Mouse (Mus musculus): ENCODE measurements around the gene Ghrh. TPM values are rescaled to one million over a fixed set of nuclear protein-coding genes. Genes with fewer than 3 reads are reported as not detected.

Gene Ghrh
- total RNA-seq, 2 experiments from 2014 or later: not detected

- no peak for DNase-seq
These were observed 4.0 kb downstream of the Ghrh start for GRCm38 (mm10) chr2:157343337-157343736.

GRCm38 (mm10) chr2:157342328-157342926 is 4.9 kb downstream of the Ghrh start:
- no peak for DNase-seq

DNA sequence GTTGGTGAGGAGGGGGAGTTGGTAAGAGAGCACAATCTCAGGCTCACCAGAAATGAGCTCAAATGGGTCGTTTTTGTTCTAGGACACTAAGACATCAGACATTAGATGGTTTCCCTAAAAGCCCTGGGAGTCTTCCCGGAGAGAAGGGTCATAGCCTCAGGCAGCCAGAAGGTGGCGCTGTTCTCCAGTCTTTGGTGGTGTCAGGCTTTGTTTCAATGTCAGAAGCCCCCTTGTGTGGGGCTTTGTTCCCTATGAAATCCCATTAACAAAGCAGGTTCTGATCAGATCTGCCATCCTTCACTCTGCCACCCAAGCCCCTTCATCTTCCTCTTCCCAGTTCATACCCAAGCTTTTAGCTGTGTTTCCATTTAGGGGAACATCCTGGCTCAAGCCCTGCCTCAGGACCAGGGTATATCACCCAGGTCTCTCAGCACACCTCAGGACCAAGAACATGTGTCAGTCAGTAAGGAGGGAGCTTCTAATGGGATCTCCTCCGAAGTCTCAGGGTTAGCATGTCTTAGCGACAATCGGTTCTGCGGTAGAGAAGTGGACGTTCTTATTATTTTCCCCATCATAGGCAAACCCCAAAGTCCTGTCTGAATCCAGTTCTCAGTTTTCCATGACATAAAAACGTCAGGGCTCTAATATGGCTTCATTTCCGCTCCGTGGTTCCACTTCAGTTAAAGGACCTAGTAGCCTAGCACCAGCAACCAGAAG is 5.6 kb downstream of the Ghrh start:
- peak; percentile 86 for DNase-seq

- no peak for DNase-seq
These were observed 7.0 kb downstream of the Ghrh start for GRCm38 (mm10) chr2:157340221-157340741.

- no peak for DNase-seq
These were observed 7.8 kb downstream of the Ghrh start for GRCm38 (mm10) chr2:157339532-157339931.

GRCm38 (mm10) chr2:157338663-157339062 is 8.6 kb downstream of the Ghrh start:
- peak; percentile 80 for DNase-seq

GRCm38 (mm10) chr2:157332059-157332458 is 15.2 kb downstream of the Ghrh start:
- DNase-seq: no peak

GRCm38 (mm10) chr2:157328570-157328969 is 18.7 kb downstream of the Ghrh start:
- peak; percentile 20 for DNase-seq

- DNase-seq: no peak
These were observed 19.2 kb downstream of the Ghrh start for GRCm38 (mm10) chr2:157328106-157328505.

DNA sequence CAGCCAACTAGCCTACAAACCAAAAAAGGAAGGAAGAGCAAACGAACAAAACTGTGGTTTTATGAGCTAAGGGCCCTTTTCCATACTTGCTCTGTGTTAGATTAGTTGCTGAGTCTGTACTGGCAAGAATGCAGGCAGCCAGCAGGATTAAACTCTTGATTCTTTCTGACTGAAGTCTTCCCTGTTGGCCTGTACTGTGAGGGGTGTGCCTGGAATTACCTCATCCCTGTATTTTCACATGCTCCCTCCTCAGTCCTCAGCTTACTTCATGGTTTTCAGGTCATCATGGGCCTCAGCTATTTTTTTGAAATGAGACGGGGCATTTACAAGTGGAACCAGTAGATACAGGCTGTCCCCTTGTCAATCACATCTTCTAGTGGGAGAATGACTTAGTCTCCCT is 22.1 kb downstream of the Ghrh start:
- DNase-seq: no peak

GRCm38 (mm10) chr2:157322029-157322766 is 25.1 kb downstream of the Ghrh start:
- no peak for DNase-seq

GRCm38 (mm10) chr2:157320886-157321285 is 26.4 kb downstream of the Ghrh start:
- no peak for DNase-seq

DNA sequence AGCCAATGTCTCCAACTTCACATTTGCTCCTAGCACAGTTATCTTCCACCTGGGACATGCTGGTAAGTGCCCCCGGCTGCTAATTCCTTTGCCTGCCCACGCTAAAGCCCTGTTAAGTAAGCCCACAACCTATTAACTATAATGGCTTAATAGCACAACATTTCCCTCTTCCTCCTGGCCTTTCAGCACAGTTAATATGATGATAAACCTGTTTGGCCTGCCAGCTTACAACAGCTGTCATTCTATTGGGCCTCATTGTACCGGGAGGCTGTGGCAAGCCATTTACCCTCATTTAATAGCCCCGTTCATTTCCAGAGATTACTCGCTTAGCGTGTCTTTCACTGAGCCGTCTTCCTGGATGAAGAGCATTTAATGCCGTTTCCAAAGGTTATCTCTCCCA is 27.2 kb downstream of the Ghrh start:
- DNase-seq: no peak

GRCm38 (mm10) chr2:157317220-157317619 is 30.1 kb downstream of the Ghrh start:
- DNase-seq: no peak

- no peak for DNase-seq
These were observed 30.9 kb downstream of the Ghrh start for GRCm38 (mm10) chr2:157316358-157316933.

DNA sequence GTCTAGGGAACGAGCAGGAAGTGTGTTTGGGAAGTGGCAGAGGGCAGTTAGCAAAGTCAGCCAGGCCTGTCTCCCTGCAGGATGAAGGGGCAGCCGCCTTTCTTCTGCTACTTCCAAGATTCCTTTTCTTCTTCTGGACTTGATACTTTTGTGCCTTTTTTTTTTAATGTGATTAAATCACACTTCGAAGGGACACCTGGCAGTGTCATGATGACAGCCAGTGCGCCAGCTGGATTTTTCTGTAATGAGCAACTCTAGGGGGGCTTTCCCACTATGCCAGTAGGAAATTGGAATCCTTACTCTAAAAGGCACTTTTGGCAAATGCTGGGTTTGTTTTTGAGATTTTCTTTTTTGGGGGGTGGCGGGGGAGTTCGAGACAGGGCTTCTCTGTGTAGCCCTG is 31.8 kb downstream of the Ghrh start:
- no peak for DNase-seq

DNA sequence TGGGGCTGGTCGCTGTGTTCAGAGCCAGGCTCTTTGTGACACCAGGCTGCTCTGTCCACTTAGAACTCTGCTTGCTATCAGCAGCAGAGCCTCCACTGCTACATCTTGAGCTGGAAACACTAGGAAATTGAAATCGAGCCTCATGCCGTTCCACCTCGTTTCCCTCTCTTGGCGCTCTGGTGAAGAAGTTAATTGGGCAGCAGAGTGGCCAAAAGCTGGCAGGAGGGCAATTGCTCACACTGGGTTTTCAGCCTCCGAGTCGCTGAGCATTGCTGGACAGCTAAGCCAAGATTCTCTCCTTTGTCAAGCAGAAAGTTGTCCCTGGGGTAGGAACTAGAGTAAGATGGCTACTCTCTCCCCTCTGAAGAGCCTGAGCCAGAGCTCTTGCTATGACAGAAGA is 33.0 kb downstream of the Ghrh start:
- no peak for DNase-seq

- no peak for DNase-seq
These were observed 33.6 kb downstream of the Ghrh start for GRCm38 (mm10) chr2:157313718-157314117.

DNA sequence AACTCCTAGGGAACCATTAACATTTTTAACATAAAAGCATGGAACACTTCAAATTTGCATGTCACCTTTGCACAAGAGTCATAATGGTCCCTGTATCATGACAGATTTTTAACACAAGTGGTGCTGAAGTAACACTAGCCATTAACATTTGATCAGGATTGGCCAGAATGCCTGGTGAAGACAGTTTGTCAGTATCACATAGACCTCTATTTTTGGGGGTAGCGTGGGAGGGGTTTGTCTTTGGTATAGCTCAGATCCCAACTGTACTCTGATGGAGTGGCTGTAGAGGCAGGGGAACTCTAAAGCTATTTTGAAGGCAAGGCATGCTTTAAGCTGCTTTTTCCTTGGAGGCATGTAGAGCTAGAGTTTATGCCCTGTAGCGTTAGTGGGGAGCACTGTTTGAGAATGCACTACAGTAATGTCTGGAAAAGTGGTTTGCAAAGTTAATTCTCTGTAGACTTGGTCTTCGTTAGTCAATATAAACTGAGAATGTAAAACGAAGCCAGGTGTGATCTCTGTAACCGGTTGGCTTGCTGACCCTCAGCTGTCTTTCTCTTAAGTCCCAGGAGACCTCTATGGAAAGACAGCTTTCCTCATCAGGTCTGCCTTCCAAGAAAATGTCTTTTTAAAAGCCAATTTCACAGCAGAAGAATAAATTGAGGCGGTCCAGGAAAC is 36.2 kb downstream of the Ghrh start:
- no peak for DNase-seq

DNA sequence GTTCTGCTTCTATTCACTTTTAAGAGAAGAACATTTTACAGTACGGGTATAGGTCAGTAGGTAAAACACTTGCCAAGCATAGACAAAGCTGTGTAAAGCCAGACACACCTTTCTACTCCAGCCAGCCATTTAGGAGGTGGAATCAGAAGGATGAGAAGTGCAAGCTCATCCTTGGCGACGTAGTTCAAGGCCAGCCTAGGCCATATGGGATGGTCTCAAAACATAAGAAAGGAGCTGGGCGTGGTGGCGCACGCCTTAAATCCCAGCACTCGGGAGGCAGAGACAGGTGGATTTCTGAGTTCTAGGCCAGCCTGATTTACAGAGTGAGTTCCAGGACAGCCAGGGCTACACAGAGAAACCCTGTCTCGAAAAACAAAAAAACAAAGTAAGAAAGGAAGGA is 37.7 kb downstream of the Ghrh start:
- DNase-seq: no peak

DNA sequence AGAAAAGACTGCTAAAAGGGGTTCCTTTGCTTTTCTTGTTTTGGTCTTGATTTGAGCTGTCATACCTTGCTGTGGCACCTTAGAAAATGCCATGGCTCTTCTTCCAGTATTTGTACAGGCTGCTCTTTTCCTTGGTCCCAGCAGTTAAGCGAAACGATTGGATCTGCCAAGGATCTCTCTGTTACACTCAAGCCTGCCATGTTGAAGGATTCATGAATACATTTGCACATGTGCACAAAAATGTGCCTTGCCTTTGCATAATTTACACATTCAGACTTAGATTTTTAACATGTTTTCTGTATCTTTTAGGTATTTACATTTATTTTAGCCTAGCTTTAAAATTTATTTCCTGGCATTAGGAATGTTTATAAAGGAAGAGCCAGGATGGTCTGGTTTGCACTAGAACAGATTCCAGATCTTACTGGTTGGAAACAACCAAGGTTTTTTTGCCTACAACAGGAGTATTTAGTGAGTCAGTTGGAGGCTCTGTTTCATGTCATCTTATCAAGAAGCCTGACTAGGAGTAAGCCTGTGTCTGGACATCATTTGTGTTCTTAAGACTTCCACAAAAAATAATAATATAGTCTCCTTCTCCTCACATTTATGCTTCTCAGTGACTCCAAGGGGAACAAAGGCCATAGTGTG is 38.9 kb downstream of the Ghrh start:
- no peak for DNase-seq

- DNase-seq: peak; percentile 20
These were observed 39.5 kb downstream of the Ghrh start for GRCm38 (mm10) chr2:157307715-157308265.

Data from heart, postnatal 4 days (tissue).